Mouse (Mus musculus) heart, embryonic 16.5 days (tissue): ENCODE measurements around the gene Skint11. TPM values are rescaled to one million over a fixed set of nuclear protein-coding genes. Genes with fewer than 3 reads are reported as not detected.
"Not testable (repeated sequence)": the region's sequence is repeated elsewhere in the genome, so short reads cannot be mapped to it uniquely, and the experiment has no call there.

Experiments
- ATAC-seq: fragments of 200-750 bp; cut with Nextera tagmentation; replicated peaks from 2 replicates; pipeline ENCODE4 v1.8.0; 2017; ENCODE audit warnings: moderate number of reproducible peaks; ENCODE audit not compliant: insufficient read depth, low FRiP score; ENCODE audit errors: extremely low read depth
- H3K27ac ChIP-seq: fragments of 300-500 bp; sonication (generic); 2 replicates; pipeline ENCODE4 v1.5.1; 2014; ENCODE audit warnings: mild to moderate bottlenecking, low read length, control low read depth, moderate library complexity
- H3K27me3 ChIP-seq: fragments of 300-500 bp; sonication (generic); 2 replicates; pipeline ENCODE4 v1.6.1; 2014; ENCODE audit warnings: low read length, mixed read lengths; ENCODE audit not compliant: control insufficient read depth, insufficient read depth
- H3K36me3 ChIP-seq: fragments of 300-500 bp; sonication (generic); 2 replicates; pipeline ENCODE4 v1.6.1; 2014; ENCODE audit not compliant: control insufficient read depth, insufficient read depth
- H3K4me1 ChIP-seq: fragments of 300-500 bp; sonication (generic); 2 replicates; pipeline ENCODE4 v1.6.1; 2014; ENCODE audit warnings: low read length, mixed read lengths; ENCODE audit not compliant: control insufficient read depth, insufficient read depth
- H3K4me2 ChIP-seq: fragments of 300-500 bp; sonication (generic); 2 replicates; pipeline ENCODE4 v1.6.1; 2014; ENCODE audit warnings: low read depth, mild to moderate bottlenecking, control low read depth, low read length
- H3K4me3 ChIP-seq: fragments of 300-500 bp; sonication (generic); 2 replicates; pipeline ENCODE4 v1.5.1; 2014; ENCODE audit warnings: mild to moderate bottlenecking, control low read depth, low read length
- H3K9ac ChIP-seq: fragments of 300-500 bp; sonication (generic); 2 replicates; pipeline ENCODE4 v1.6.1; 2014; ENCODE audit warnings: low read length, control low read depth
- H3K9me3 ChIP-seq: fragments of 300-500 bp; sonication (generic); replicated peaks from 2 replicates; pipeline ENCODE4 v1.6.1; 2016; ENCODE audit warnings: low read length; ENCODE audit not compliant: control insufficient read depth
- WGBS: fragments of 180-500 bp; shearing (Covaris S2); extraction: QIAGEN DNeasy Blood & Tissue Kit; methylation state at CpG from one replicate; pipeline ENCODE4 v1.1.7; 2014; 5-methylcytosine and 5-hydroxymethylcytosine counted together
- polyA plus RNA-seq: library from polyadenylated mRNA; unstranded; fragments of >200 nt; fragmentation: Nextera tagmentation; extraction: Ambion mirVana; gene quantifications from 2 replicates; pipeline ENCODE4 v1.2.1, GENCODE M21; 2015

Gene Skint11
- not detected in 2 replicates for polyA plus RNA-seq

DNA sequence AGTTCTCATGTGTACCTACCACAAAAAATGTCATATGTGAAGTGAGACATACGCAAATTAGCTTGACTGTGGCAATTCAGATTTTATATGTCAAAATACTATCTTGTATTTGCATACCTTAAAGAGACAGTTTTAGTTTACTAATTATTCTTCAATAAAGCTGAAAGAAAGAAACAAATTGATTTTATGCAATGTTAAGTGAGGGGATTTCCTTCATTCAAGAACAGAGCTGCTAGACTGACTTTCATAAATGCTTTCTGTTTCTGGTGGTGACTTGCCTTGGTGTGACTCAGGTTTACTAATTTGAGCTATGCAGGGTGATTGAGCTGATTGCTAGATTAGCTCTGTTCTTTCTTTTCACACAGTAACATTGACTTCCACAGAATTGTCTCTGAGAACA is at the start of gene Skint11:
TSS of gene Skint11 (plus strand) at position 301 of the 400 bp plus-strand sequence.
- Histone ChIP-seq H3K4me1 (no peaks in the 10 kb centered on the region), H3K9me3 (peaks cover 3% of the 10 kb centered on the region)
- WGBS = 69% methylated on average over 1 of the region's 1 CpGs

DNA sequence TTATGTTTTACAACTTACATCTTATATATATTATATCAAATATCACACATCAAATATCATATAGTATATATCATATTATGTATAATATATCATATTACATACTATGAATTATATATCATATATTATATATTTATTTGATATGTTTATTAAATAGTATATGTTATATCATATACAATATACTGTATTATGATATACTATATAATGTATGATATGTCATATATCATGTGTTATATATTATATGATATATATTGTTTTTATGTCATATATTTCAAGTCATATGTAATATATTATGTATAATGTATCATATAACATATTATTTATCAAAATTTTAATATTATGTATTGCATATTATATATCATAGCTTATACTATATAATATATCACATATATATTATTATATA is 2.0 kb upstream of the Skint11 start:
- no peaks in the 10 kb centered on the region for H3K4me1 ChIP-seq
- H3K4me2 ChIP-seq = no peak overlapping the region
- peaks cover 3% of the 10 kb centered on the region for H3K9me3 ChIP-seq
- H3K36me3 ChIP-seq = no peaks in the 10 kb centered on the region
- no peak overlapping the region for H3K4me3 ChIP-seq
- H3K9ac ChIP-seq = no peak overlapping the region
- no peak for ATAC-seq
- no peak overlapping the region for H3K27ac ChIP-seq
- H3K27me3 ChIP-seq = no peaks in the 10 kb centered on the region

More for the DNA sequence above, at the start of gene Skint11:
- ATAC-seq = no peak
- no peak within 1 kb of the TSS for H3K4me2 ChIP-seq
- no peak within 1 kb of the TSS for H3K27ac ChIP-seq
- H3K4me3 ChIP-seq = no peak within 1 kb of the TSS
- no peaks in the 10 kb centered on the region for H3K36me3 ChIP-seq
- no peak within 1 kb of the TSS for H3K9ac ChIP-seq
- H3K27me3 ChIP-seq = no peaks in the 10 kb centered on the region

DNA sequence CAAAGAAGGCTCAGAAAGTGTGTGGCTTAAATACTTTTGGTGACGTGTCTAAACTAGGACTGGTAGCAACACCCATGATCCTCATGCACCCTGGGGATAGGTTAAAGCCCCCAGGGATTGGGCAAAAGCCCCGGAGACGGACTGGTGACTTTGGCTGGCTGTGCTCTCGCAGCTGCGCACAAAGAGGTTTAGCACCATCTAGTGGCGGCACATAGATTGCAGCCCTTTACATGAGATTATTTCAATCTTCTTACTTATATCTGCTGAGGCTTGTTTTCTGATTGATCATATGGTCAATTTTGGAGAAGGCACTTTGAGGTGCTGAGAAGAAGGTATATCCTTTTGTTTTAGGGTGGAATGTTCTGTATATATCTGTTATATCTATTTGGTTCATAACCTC is 9.7 kb downstream of the Skint11 start:
- H3K4me1 ChIP-seq, H3K36me3 ChIP-seq, H3K4me2 ChIP-seq, H3K27me3 ChIP-seq, H3K27ac ChIP-seq, H3K9me3 ChIP-seq, H3K9ac ChIP-seq, H3K4me3 ChIP-seq, ATAC-seq: not testable (repeated sequence)
- WGBS = 20% methylated on average over 5 of the region's 6 CpGs

DNA sequence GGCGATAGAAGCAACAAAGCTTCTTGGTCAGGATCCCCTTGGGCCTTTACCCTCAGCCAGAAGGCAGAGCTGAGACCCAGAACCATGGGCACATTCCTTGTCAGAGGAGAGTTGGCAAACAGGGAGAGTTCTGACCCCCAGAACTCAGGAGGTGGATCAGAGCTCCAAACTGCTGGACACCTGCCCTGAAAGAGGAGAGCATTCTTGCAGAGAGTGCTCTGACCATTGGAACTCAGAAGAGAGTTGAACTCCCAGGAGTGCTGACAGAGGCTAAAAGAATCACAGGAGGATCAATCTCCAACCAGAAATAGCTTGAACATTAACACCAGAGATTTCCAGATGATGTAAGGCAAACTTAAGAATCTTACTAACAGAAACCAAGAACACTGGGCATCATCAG is 93.7 kb downstream of the Skint11 start:
- not testable (repeated sequence) for H3K9ac ChIP-seq, H3K4me1 ChIP-seq, H3K4me2 ChIP-seq, H3K36me3 ChIP-seq, H3K4me3 ChIP-seq, H3K9me3 ChIP-seq, H3K27ac ChIP-seq, ATAC-seq, H3K27me3 ChIP-seq
- WGBS = 39% methylated on average over 1 of the region's 1 CpGs

Other genes with a start within 250 kb of the Skint11 start
- not detected in 2 replicates for gene Skint5, start 163.9 kb upstream of the Skint11 start, polyA plus RNA-seq
- 2.8 and 3.4 TPM in 2 replicates for gene Trabd2b, start 243.3 kb downstream of the Skint11 start, polyA plus RNA-seq